Mouse (Mus musculus): ENCODE measurements at regions not wholly inside any gene's neighbourhood (a gene's known extent, or its start where the extent isn't known, plus 50 kb on each side); places are given as distances from the start of the nearest gene placed in this dataset.

GRCm38 (mm10) chr3:37815771-37816170, 91.5 kb upstream of the Gm5148 start:
- TF ChIP-seq POLR2AphosphoS2 (IDR thresholded peaks at IDR 0.05; ENCODE audit: insufficient read length, low read depth) = no peak
- TF ChIP-seq USF1 (IDR thresholded peaks at IDR 0.05; ENCODE audit: low read depth) = no peak
- no peak for TF ChIP-seq POLR2A (IDR thresholded peaks at IDR 0.05; ENCODE audit: insufficient read length, low read depth)
- no peak for TF ChIP-seq CEBPB (IDR thresholded peaks at IDR 0.05; ENCODE audit: insufficient read depth, poor library complexity, severe bottlenecking)
- TF ChIP-seq TCF12 (IDR thresholded peaks at IDR 0.05; ENCODE audit: insufficient read depth, poor library complexity, severe bottlenecking) = no peak

Measured in myocyte (in vitro differentiated cells).